Mouse (Mus musculus): ENCODE results near the gene Acta2. TPM values are rescaled to one million over a fixed set of nuclear protein-coding genes. Genes with fewer than 3 reads are reported as not detected.

Gene Acta2
- polyA plus RNA-seq, 1 experiment, result 156 TPM

GRCm38 (mm10) chr19:34194132-34194745 is 61.2 kb downstream of the Acta2 start:
- no peak for DNase-seq (ENCODE audit: low read depth in 1 of 2, low spot score in 2 of 2)
- Histone ChIP-seq H3K27ac (ENCODE audit: insufficient read depth, low read length) (peak overlapping the region; percentile 5; the same call in 1 of the 2 replicates), H3K4me1 (ENCODE audit: control insufficient read depth, insufficient read depth, insufficient read length) (peaks cover 17% of the 10 kb centered on the region), H3K4me3 (ENCODE audit: extremely low read depth, insufficient read depth, insufficient read length) (peak overlapping the region; percentile 37; the same call in 1 of the 2 replicates), H3K36me3 (ENCODE audit: control insufficient read depth, insufficient read depth, low read length) (no peaks in the 10 kb centered on the region), H3K27me3 (ENCODE audit: control insufficient read depth, insufficient read depth, low read length) (no peaks in the 10 kb centered on the region)
- WGBS, result 41% methylated on average over 6 of the region's 6 CpGs
- TF ChIP-seq POLR2A (IDR thresholded peaks at IDR 0.05; ENCODE audit: low read depth, low read length) (no peak), CTCF (IDR thresholded peaks at IDR 0.05; ENCODE audit: extremely low read depth, insufficient read depth, insufficient read length, insufficient replicate concordance) (no peak)

- WGBS, result 41% methylated on average over 9 of the region's 9 CpGs
Measured at GRCm38 (mm10) chr19:34193683-34194082, 61.7 kb downstream of the Acta2 start.

GRCm38 (mm10) chr19:34193149-34193548 is 62.2 kb downstream of the Acta2 start:
- Histone ChIP-seq H3K4me1 (ENCODE audit: control insufficient read depth, insufficient read depth, insufficient read length) (peaks cover 10% of the 10 kb centered on the region), H3K27ac (ENCODE audit: insufficient read depth, low read length) (peak overlapping the region; percentile 80), H3K36me3 (ENCODE audit: control insufficient read depth, insufficient read depth, low read length) (no peaks in the 10 kb centered on the region), H3K27me3 (ENCODE audit: control insufficient read depth, insufficient read depth, low read length) (no peaks in the 10 kb centered on the region), H3K4me3 (ENCODE audit: extremely low read depth, insufficient read depth, insufficient read length) (peak overlapping the region; percentile 95)
- WGBS, result 0% methylated on average over 9 of the region's 9 CpGs
- no peak for DNase-seq (ENCODE audit: low read depth in 1 of 2, low spot score in 2 of 2)
- TF ChIP-seq POLR2A (IDR thresholded peaks at IDR 0.05; ENCODE audit: low read depth, low read length) (no peak), CTCF (IDR thresholded peaks at IDR 0.05; ENCODE audit: extremely low read depth, insufficient read depth, insufficient read length, insufficient replicate concordance) (no peak)

More at GRCm38 (mm10) chr19:34193683-34194082, 61.7 kb downstream of the Acta2 start:
- Histone ChIP-seq H3K27ac (ENCODE audit: insufficient read depth, low read length) (peak overlapping the region; percentile 5; the same call in 1 of the 2 replicates), H3K4me3 (ENCODE audit: extremely low read depth, insufficient read depth, insufficient read length) (peak overlapping the region; percentile 54), H3K36me3 (ENCODE audit: control insufficient read depth, insufficient read depth, low read length) (no peaks in the 10 kb centered on the region), H3K4me1 (ENCODE audit: control insufficient read depth, insufficient read depth, insufficient read length) (peaks cover 13% of the 10 kb centered on the region), H3K27me3 (ENCODE audit: control insufficient read depth, insufficient read depth, low read length) (no peaks in the 10 kb centered on the region)
- DNase-seq (ENCODE audit: low read depth in 1 of 2, low spot score in 2 of 2), result no peak
- TF ChIP-seq CTCF (IDR thresholded peaks at IDR 0.05; ENCODE audit: extremely low read depth, insufficient read depth, insufficient read length, insufficient replicate concordance), result no peak
- TF ChIP-seq POLR2A (IDR thresholded peaks at IDR 0.05; ENCODE audit: low read depth, low read length), result no peak

GRCm38 (mm10) chr19:34192008-34192963 is 63.1 kb downstream of the Acta2 start, which contains the start of gene Stambpl1:
Stambpl1 (plus strand) TSS chr19:34192229.
- WGBS, result under 1% methylated on average over 62 of the region's 62 CpGs
- TF ChIP-seq POLR2A (IDR thresholded peaks at IDR 0.05; ENCODE audit: low read depth, low read length) (peak; percentile 28), CTCF (IDR thresholded peaks at IDR 0.05; ENCODE audit: extremely low read depth, insufficient read depth, insufficient read length, insufficient replicate concordance) (no peak)
- Histone ChIP-seq H3K27me3 (ENCODE audit: control insufficient read depth, insufficient read depth, low read length) (no peaks in the 10 kb centered on the region), H3K27ac (ENCODE audit: insufficient read depth, low read length) (peak within 1 kb of the TSS; percentile 90), H3K4me3 (ENCODE audit: extremely low read depth, insufficient read depth, insufficient read length) (peak within 1 kb of the TSS; percentile 95), H3K4me1 (ENCODE audit: control insufficient read depth, insufficient read depth, insufficient read length) (peaks cover 10% of the 10 kb centered on the region), H3K36me3 (ENCODE audit: control insufficient read depth, insufficient read depth, low read length) (no peaks in the 10 kb centered on the region)
- DNase-seq (ENCODE audit: low read depth in 1 of 2, low spot score in 2 of 2), result peak; percentile 62 to 87

GRCm38 (mm10) chr19:34191645-34192007 is 63.8 kb downstream of the Acta2 start:
- H3K27me3 ChIP-seq (ENCODE audit: control insufficient read depth, insufficient read depth, low read length), result no peaks in the 10 kb centered on the region
- DNase-seq (ENCODE audit: low read depth in 1 of 2, low spot score in 2 of 2), result no peak
- peak overlapping the region; percentile 23; the same call in 1 of the 2 replicates for H3K27ac ChIP-seq (ENCODE audit: insufficient read depth, low read length)
- peaks cover 10% of the 10 kb centered on the region for H3K4me1 ChIP-seq (ENCODE audit: control insufficient read depth, insufficient read depth, insufficient read length)
- no peaks in the 10 kb centered on the region for H3K36me3 ChIP-seq (ENCODE audit: control insufficient read depth, insufficient read depth, low read length)
- TF ChIP-seq CTCF (IDR thresholded peaks at IDR 0.05; ENCODE audit: extremely low read depth, insufficient read depth, insufficient read length, insufficient replicate concordance) (no peak), POLR2A (IDR thresholded peaks at IDR 0.05; ENCODE audit: low read depth, low read length) (no peak)
- 57% methylated on average over 10 of the region's 10 CpGs for WGBS
- H3K4me3 ChIP-seq (ENCODE audit: extremely low read depth, insufficient read depth, insufficient read length), result peak overlapping the region; percentile 95

Other genes starting within 250 kb of the Acta2 start
- gene Lipk, start 247.3 kb downstream of the Acta2 start, polyA plus RNA-seq (2012; rRNA removed), result 0.12 TPM in 1 of 2 replicates, not detected in the other
- 0.27 TPM in 1 of 2 replicates, not detected in the other for gene Lipn, start 188.2 kb downstream of the Acta2 start, polyA plus RNA-seq (2012; rRNA removed)
- gene Lipm, start 154.7 kb downstream of the Acta2 start, polyA plus RNA-seq (2012; rRNA removed), result not detected in 2 replicates
- 0.36 TPM in 1 of 2 replicates, not detected in the other for gene Ankrd22, start 89.5 kb downstream of the Acta2 start, polyA plus RNA-seq (2012; rRNA removed)
- 9.5 and 10.1 TPM in 2 replicates for gene Stambpl1, start 63.4 kb downstream of the Acta2 start, polyA plus RNA-seq (2012; rRNA removed)
- 1.1 and 1.4 TPM in 2 replicates for gene Fas, start 35.1 kb upstream of the Acta2 start, polyA plus RNA-seq (2012; rRNA removed)
- gene Ch25h, start 219.6 kb upstream of the Acta2 start, polyA plus RNA-seq (2012; rRNA removed), result 12.9 and 20.8 TPM in 2 replicates

Data from spleen, adult 2 months (tissue).